Mouse (Mus musculus): ENCODE results near the gene Ano9. TPM values are rescaled to one million over a fixed set of nuclear protein-coding genes. Genes with fewer than 3 reads are reported as not detected.

Ano9 gene
- total and polyA plus RNA-seq, 2 experiments: 0.13 TPM; not detected in 1

- H3K4me3 ChIP-seq (ENCODE audit: insufficient read depth, low read depth, low read length): peak overlapping the region; percentile 2; the same call in 1 of the 2 replicates
- no peak overlapping the region for H3K27ac ChIP-seq (replicated peaks; ENCODE audit: insufficient read depth, low read depth, low read length)
- H3K27me3 ChIP-seq (ENCODE audit: control insufficient read depth, insufficient read depth, low read length): peaks cover 3% of the 10 kb centered on the region; the same call in 1 of the 2 replicates
- TF ChIP-seq POLR2A (IDR thresholded peaks at IDR 0.05; ENCODE audit: extremely low read depth, insufficient read depth, low read length) (no peak), CTCF (IDR thresholded peaks at IDR 0.05; ENCODE audit: low read depth, low read length) (peak; percentile 79)
- H3K36me3 ChIP-seq (ENCODE audit: control insufficient read depth, insufficient read depth, low read length): no peaks in the 10 kb centered on the region
- peak; percentile 74 for DNase-seq (ENCODE audit: extremely low read depth, low read depth, low spot score)
- H3K4me1 ChIP-seq (ENCODE audit: control insufficient read depth, insufficient read depth, low read length): no peaks in the 10 kb centered on the region
- H3K9ac ChIP-seq (ENCODE audit: low read depth, low read length): no peak overlapping the region
- 5% methylated on average over 51 of the region's 51 CpGs for WGBS
- H3K79me2 ChIP-seq (ENCODE audit: control insufficient read depth, insufficient read depth, low read length): no peaks in the 10 kb centered on the region
These were observed 47.3 kb downstream of the Ano9 start for GRCm38 (mm10) chr7:141070058-141070862.

GRCm38 (mm10) chr7:141068351-141068750 is 49.3 kb downstream of the Ano9 start:
- Histone ChIP-seq H3K4me3 (ENCODE audit: insufficient read depth, low read depth, low read length) (no peak overlapping the region), H3K4me1 (ENCODE audit: control insufficient read depth, insufficient read depth, low read length) (peaks cover 5% of the 10 kb centered on the region), H3K27ac (replicated peaks; ENCODE audit: insufficient read depth, low read depth, low read length) (no peak overlapping the region), H3K36me3 (ENCODE audit: control insufficient read depth, insufficient read depth, low read length) (no peaks in the 10 kb centered on the region), H3K9ac (ENCODE audit: low read depth, low read length) (no peak overlapping the region), H3K27me3 (ENCODE audit: control insufficient read depth, insufficient read depth, low read length) (peaks cover 3% of the 10 kb centered on the region; the same call in 1 of the 2 replicates), H3K79me2 (ENCODE audit: control insufficient read depth, insufficient read depth, low read length) (no peaks in the 10 kb centered on the region)
- no peak for TF ChIP-seq POLR2A (IDR thresholded peaks at IDR 0.05; ENCODE audit: extremely low read depth, insufficient read depth, low read length)
- no peak for DNase-seq (ENCODE audit: extremely low read depth, low read depth, low spot score)
- 58% methylated on average over 19 of the region's 19 CpGs for WGBS

- TF ChIP-seq POLR2A (IDR thresholded peaks at IDR 0.05; ENCODE audit: extremely low read depth, insufficient read depth, low read length) (no peak), CTCF (IDR thresholded peaks at IDR 0.05; ENCODE audit: low read depth, low read length) (no peak)
- Histone ChIP-seq H3K9ac (ENCODE audit: low read depth, low read length) (no peak overlapping the region), H3K4me1 (ENCODE audit: control insufficient read depth, insufficient read depth, low read length) (peaks cover 8% of the 10 kb centered on the region), H3K79me2 (ENCODE audit: control insufficient read depth, insufficient read depth, low read length) (no peaks in the 10 kb centered on the region), H3K27me3 (ENCODE audit: control insufficient read depth, insufficient read depth, low read length) (peaks cover 10% of the 10 kb centered on the region), H3K27ac (replicated peaks; ENCODE audit: insufficient read depth, low read depth, low read length) (no peak overlapping the region), H3K36me3 (ENCODE audit: control insufficient read depth, insufficient read depth, low read length) (no peaks in the 10 kb centered on the region), H3K4me3 (ENCODE audit: insufficient read depth, low read depth, low read length) (no peak overlapping the region)
- WGBS: 20% methylated on average over 7 of the region's 7 CpGs
- peak; percentile 62 for DNase-seq (ENCODE audit: extremely low read depth, low read depth, low spot score)
These were observed 53.0 kb downstream of the Ano9 start for GRCm38 (mm10) chr7:141064576-141064975.

GRCm38 (mm10) chr7:141064175-141064574 is 53.4 kb downstream of the Ano9 start:
- Histone ChIP-seq H3K9ac (ENCODE audit: low read depth, low read length) (no peak overlapping the region), H3K27ac (replicated peaks; ENCODE audit: insufficient read depth, low read depth, low read length) (no peak overlapping the region), H3K27me3 (ENCODE audit: control insufficient read depth, insufficient read depth, low read length) (peaks cover 10% of the 10 kb centered on the region), H3K4me1 (ENCODE audit: control insufficient read depth, insufficient read depth, low read length) (peaks cover 8% of the 10 kb centered on the region), H3K36me3 (ENCODE audit: control insufficient read depth, insufficient read depth, low read length) (no peaks in the 10 kb centered on the region), H3K4me3 (ENCODE audit: insufficient read depth, low read depth, low read length) (no peak overlapping the region), H3K79me2 (ENCODE audit: control insufficient read depth, insufficient read depth, low read length) (no peaks in the 10 kb centered on the region)
- WGBS: 20% methylated on average over 7 of the region's 7 CpGs
- TF ChIP-seq POLR2A (IDR thresholded peaks at IDR 0.05; ENCODE audit: extremely low read depth, insufficient read depth, low read length) (no peak), CTCF (IDR thresholded peaks at IDR 0.05; ENCODE audit: low read depth, low read length) (no peak)
- no peak for DNase-seq (ENCODE audit: extremely low read depth, low read depth, low spot score)

GRCm38 (mm10) chr7:141063353-141063752 is 54.3 kb downstream of the Ano9 start:
- WGBS: 94% methylated on average over 3 of the region's 3 CpGs
- peaks cover 8% of the 10 kb centered on the region for H3K4me1 ChIP-seq (ENCODE audit: control insufficient read depth, insufficient read depth, low read length)
- no peaks in the 10 kb centered on the region for H3K79me2 ChIP-seq (ENCODE audit: control insufficient read depth, insufficient read depth, low read length)
- H3K27me3 ChIP-seq (ENCODE audit: control insufficient read depth, insufficient read depth, low read length): peaks cover 10% of the 10 kb centered on the region
- H3K4me3 ChIP-seq (ENCODE audit: insufficient read depth, low read depth, low read length): no peak overlapping the region
- H3K36me3 ChIP-seq (ENCODE audit: control insufficient read depth, insufficient read depth, low read length): no peaks in the 10 kb centered on the region
- H3K9ac ChIP-seq (ENCODE audit: low read depth, low read length): no peak overlapping the region
- no peak overlapping the region for H3K27ac ChIP-seq (replicated peaks; ENCODE audit: insufficient read depth, low read depth, low read length)
- no peak for TF ChIP-seq POLR2A (IDR thresholded peaks at IDR 0.05; ENCODE audit: extremely low read depth, insufficient read depth, low read length)
- TF ChIP-seq CTCF (IDR thresholded peaks at IDR 0.05; ENCODE audit: low read depth, low read length): no peak
- no peak for DNase-seq (ENCODE audit: extremely low read depth, low read depth, low spot score)

GRCm38 (mm10) chr7:141062525-141062924 is 55.1 kb downstream of the Ano9 start:
- TF ChIP-seq CTCF (IDR thresholded peaks at IDR 0.05; ENCODE audit: low read depth, low read length) (no peak), POLR2A (IDR thresholded peaks at IDR 0.05; ENCODE audit: extremely low read depth, insufficient read depth, low read length) (no peak)
- Histone ChIP-seq H3K9ac (ENCODE audit: low read depth, low read length) (no peak overlapping the region), H3K27ac (replicated peaks; ENCODE audit: insufficient read depth, low read depth, low read length) (no peak overlapping the region), H3K36me3 (ENCODE audit: control insufficient read depth, insufficient read depth, low read length) (no peaks in the 10 kb centered on the region), H3K4me3 (ENCODE audit: insufficient read depth, low read depth, low read length) (no peak overlapping the region), H3K79me2 (ENCODE audit: control insufficient read depth, insufficient read depth, low read length) (no peaks in the 10 kb centered on the region), H3K27me3 (ENCODE audit: control insufficient read depth, insufficient read depth, low read length) (peaks cover 10% of the 10 kb centered on the region), H3K4me1 (ENCODE audit: control insufficient read depth, insufficient read depth, low read length) (peaks cover 8% of the 10 kb centered on the region)
- 92% methylated on average over 7 of the region's 7 CpGs for WGBS
- DNase-seq (ENCODE audit: extremely low read depth, low read depth, low spot score): no peak

Measured in liver, adult 2 months (tissue).